ENCODE assay signal across 15 mouse cellular contexts in genomic region chr15:6565873-6566272, GRCm38 (mm10). TPM values are rescaled to one million over a fixed set of nuclear protein-coding genes. Genes with fewer than 3 reads are reported as not detected.
A peak's percentile ranks its signal among the peaks of the same experiment; 100 is the strongest.
DNase-seq lines count a peak whose midpoint lies in the region; ATAC-seq and TF ChIP-seq lines count a peak whose summit lies in the region.
"Had no signal": no experiment of that assay in that cellular context is flagged by ENCODE, and none has a peak within 500 bp of the region (broad histone marks: within the 10 kb centered on the region; RNA-seq: fewer than 3 reads in every experiment).

No protein-coding gene starts in this region.

- H3K4me1 ChIP-seq in kidney, postnatal 0 days (replicated peaks; ENCODE audit: insufficient read depth, low read length), result no peaks in the 10 kb centered on the region
- H3K4me1 ChIP-seq in ES-E14 (ENCODE audit: control insufficient read depth in 2 of 2, insufficient read depth in 2 of 2, low read length in 2 of 2, poor library complexity in 1 of 2), result peaks cover 0 to 3% of the 10 kb centered on the region in 2 experiments; a peak in 1 of 4 replicates
- H3K4me1 ChIP-seq in liver, embryonic 14.5 days (replicated peaks; ENCODE audit: control insufficient read depth in 2 of 2, insufficient read depth in 2 of 2, low read length in 1 of 2), result peaks cover 0 to 18% of the 10 kb centered on the region in 2 experiments; a peak in 2 of 4 replicates
- H3K4me1 ChIP-seq: neural tube, embryonic 13.5 days had no signal

- no peak for ATAC-seq in kidney, postnatal 0 days (replicated peaks; ENCODE audit: low FRiP score, low read depth)
- no peak for ATAC-seq in liver, embryonic 14.5 days (ENCODE audit: insufficient read depth)
- ATAC-seq in erythroblast, adult 5-6 weeks (replicated peaks; ENCODE audit: low FRiP score, poor library complexity, severe bottlenecking), result no peak
- ATAC-seq in activated CD4-positive, CD25-positive, alpha-beta regulatory T cell, adult 4 months, result no peak
- ATAC-seq: forebrain, embryonic 13.5 days had no signal

- DNase-seq in kidney, postnatal 0 days (ENCODE audit: low spot score), result no peak
- DNase-seq in kidney, adult 9 months, result no peak
- DNase-seq in 3T3-L1 (ENCODE audit: low read depth, low spot score) (peak; percentile 43), ES-E14 (ENCODE audit: low read depth, low spot score) (peak; percentile 27)
- DNase-seq in liver, embryonic 14.5 days (ENCODE audit: low read depth in 3 of 3, low spot score in 3 of 3), result no peak
- no peak for DNase-seq in left cerebral cortex, postnatal 10 days (ENCODE audit: extremely low spot score in 1 of 2, low spot score in 2 of 2)
- DNase-seq: cerebellum, adult 11-12 months had no signal

- WGBS in kidney, postnatal 0 days, result 98% methylated on average over 4 of the region's 4 CpGs
- WGBS in liver, embryonic 14.5 days (ENCODE audit: insufficient replicate concordance), result 78% methylated on average over 4 of the region's 4 CpGs

- in situ Hi-C loops in ES-E14 (cut with MboI; ENCODE audit: low sequenced_read_pairs in 2 of 2, unreplicated experiment in 2 of 2), result no loop called here

- H3K9me3 ChIP-seq in kidney, postnatal 0 days (replicated peaks; ENCODE audit: low read length), result no peaks in the 10 kb centered on the region
- no peaks in the 10 kb centered on the region for H3K9me3 ChIP-seq in ES-E14 (ENCODE audit: control insufficient read depth, insufficient read depth, low read depth, low read length)
- no peaks in the 10 kb centered on the region; the same call in 1 of the 2 replicates for H3K9me3 ChIP-seq in liver, embryonic 14.5 days (ENCODE audit: control insufficient read depth, low read length)
- H3K9me3 ChIP-seq: embryonic facial prominence, embryonic 13.5 days; forebrain, embryonic 13.5 days; heart, embryonic 10.5 days; limb, embryonic 13.5 days; neural tube, embryonic 13.5 days had no signal

- H3K4me2 ChIP-seq in kidney, postnatal 0 days (ENCODE audit: low read length), result no peak overlapping the region
- no peak overlapping the region for H3K4me2 ChIP-seq in liver, embryonic 14.5 days (ENCODE audit: low read depth)

- no peak overlapping the region for H3K9ac ChIP-seq in kidney, postnatal 0 days (ENCODE audit: low read depth, low read length)
- H3K9ac ChIP-seq in ES-E14 (ENCODE audit: insufficient read depth, low read depth, low read length, poor library complexity, severe bottlenecking), result no peak overlapping the region
- no peak overlapping the region for H3K9ac ChIP-seq in liver, embryonic 14.5 days (replicated peaks)
- H3K9ac ChIP-seq: embryonic facial prominence, embryonic 13.5 days; forebrain, embryonic 13.5 days; limb, embryonic 13.5 days; neural tube, embryonic 13.5 days had no signal

- no peaks in the 10 kb centered on the region for H3K36me3 ChIP-seq in kidney, postnatal 0 days (ENCODE audit: insufficient read depth, low read length)
- no peaks in the 10 kb centered on the region for H3K36me3 ChIP-seq in ES-E14 (ENCODE audit: control insufficient read depth, insufficient read depth, low read length, poor library complexity, severe bottlenecking)
- H3K36me3 ChIP-seq in liver, embryonic 14.5 days (replicated peaks; ENCODE audit: control insufficient read depth, insufficient read depth, low read depth), result no peaks in the 10 kb centered on the region
- H3K36me3 ChIP-seq: embryonic facial prominence, embryonic 13.5 days; heart, embryonic 10.5 days; limb, embryonic 13.5 days; neural tube, embryonic 13.5 days had no signal

- no peaks in the 10 kb centered on the region for H3K27me3 ChIP-seq in kidney, postnatal 0 days (ENCODE audit: insufficient read depth, low read length)
- no peaks in the 10 kb centered on the region for H3K27me3 ChIP-seq in liver, embryonic 14.5 days (ENCODE audit: control insufficient read depth, insufficient read depth, low read length)
- H3K27me3 ChIP-seq: embryonic facial prominence, embryonic 13.5 days; forebrain, embryonic 13.5 days; limb, embryonic 13.5 days; neural tube, embryonic 13.5 days had no signal

- TF ChIP-seq CTCF in kidney, postnatal 0 days (IDR thresholded peaks at IDR 0.05; ENCODE audit: low read depth), result 0 out of 2 replicates have a peak, but pooled peaks have one; percentile 15
- peak; percentile 45 for TF ChIP-seq CTCF in liver, embryonic 14.5 days (IDR thresholded peaks at IDR 0.05; ENCODE audit: low read depth)

- no peak overlapping the region for H3K4me3 ChIP-seq in kidney, postnatal 0 days (replicated peaks; ENCODE audit: low read depth, low read length)
- no peak overlapping the region for H3K4me3 ChIP-seq in ES-E14 (ENCODE audit: insufficient read depth in 1 of 2, low read depth in 1 of 2, low read length in 2 of 2, poor library complexity in 1 of 2, severe bottlenecking in 1 of 2)
- H3K4me3 ChIP-seq in liver, embryonic 14.5 days (ENCODE audit: insufficient read depth in 1 of 2, low read depth in 2 of 2, low read length in 2 of 2), result no peak overlapping the region
- H3K4me3 ChIP-seq: forebrain, embryonic 13.5 days; left cerebral cortex, adult 2 months; neural tube, embryonic 13.5 days had no signal

- no peak overlapping the region for H3K27ac ChIP-seq in kidney, postnatal 0 days
- no peak overlapping the region for H3K27ac ChIP-seq in ES-E14 (ENCODE audit: insufficient read depth, low read depth, low read length, poor library complexity, severe bottlenecking)
- no peak overlapping the region for H3K27ac ChIP-seq in liver, embryonic 14.5 days
- H3K27ac ChIP-seq: embryonic facial prominence, embryonic 13.5 days; forebrain, embryonic 13.5 days; left cerebral cortex, adult 2 months; limb, embryonic 13.5 days; neural tube, embryonic 13.5 days had no signal

- intact Hi-C loops in left cerebral cortex, postnatal 10 days (cut with DNase I), result no loop called here

- TF ChIP-seq EP300 in liver, embryonic 14.5 days (IDR thresholded peaks at IDR 0.05; ENCODE audit: low read depth), result no peak

TF ChIP-seq in ES-E14, 5 proteins besides CTCF, POLR2A, EP300 and RAD21:
- TF ChIP-seq MAFK (IDR thresholded peaks at IDR 0.05; ENCODE audit: insufficient read depth, low read depth, low read length) (no peak), ZNF384 (IDR thresholded peaks at IDR 0.05; ENCODE audit: low read depth, low read length) (no peak), CHD2 (IDR thresholded peaks at IDR 0.05; ENCODE audit: low read depth, low read length) (no peak), HCFC1 (IDR thresholded peaks at IDR 0.05; ENCODE audit: borderline replicate concordance, insufficient read depth, low read length) (no peak), ZC3H11A (IDR thresholded peaks at IDR 0.05; ENCODE audit: borderline replicate concordance, low read depth, low read length) (no peak)

RNA-seq across cellular contexts. Expression of gene Fyb, which starts 43.2 kb away (rescaled TPM):
- 4.3 and 4.8 TPM in 2 replicates for polyA plus RNA-seq in kidney, postnatal 0 days (2015; fragmentation: Nextera tagmentation; extraction: Ambion mirVana)
- not detected in 2 replicates for total RNA-seq in ES-E14 (2012; rRNA removed)
- 3.5 and 8.3 TPM in 2 replicates for polyA plus RNA-seq in liver, embryonic 14.5 days (2012; rRNA removed)
- 19.0 and 19.5 TPM in 2 replicates for polyA plus RNA-seq in liver, embryonic 14.5 days (2014; fragmentation: Nextera tagmentation; extraction: Ambion mirVana)
- 50.1 and 86.1 TPM in 2 replicates for total RNA-seq in erythroblast, adult 5-6 weeks (2015; ENCODE audit: low replicate concordance)
- total RNA-seq in erythroblast, adult 5-6 weeks (2017; ENCODE audit: low replicate concordance), result 21.2 and 29.4 TPM in 2 replicates
- polyA plus RNA-seq in activated CD4-positive, CD25-positive, alpha-beta regulatory T cell, adult 4 months (2017; shearing (Covaris generic)), result 100 to 1,000 TPM; 556 to 650 TPM
- total RNA-seq in left cerebral cortex, postnatal 10 days (2021), result 1 to 10 TPM; 8.7 to 9.4 TPM

Comparison
In these comparisons a context has a peak if more than half of its experiments do, and no peak if none do; other contexts are left out.
1. DNase-seq: peak in 3T3-L1 (single experiment) and ES-E14 (single experiment); none in kidney, postnatal 0 days (single experiment), kidney, adult 9 months (single experiment), liver, embryonic 14.5 days (0 of 3) and left cerebral cortex, postnatal 10 days (0 of 2).